Mouse (Mus musculus) mature B cell (primary cell): ENCODE results near the gene Prr36.

Source experiments
- in situ Hi-C: fragments of 300-500 bp; cut with MboI; formaldehyde crosslinking; loops from 2 replicates; pipeline ENCODE4 v1.14.3; 2019

Gene Prr36

GRCm38 (mm10) chr8:4201321-4201720, 15.9 kb downstream of the Prr36 start:
- in situ Hi-C loops, result no loop called here

GRCm38 (mm10) chr8:4193588-4193894, 23.7 kb downstream of the Prr36 start:
- in situ Hi-C loops, result no loop called here

GRCm38 (mm10) chr8:4192807-4193587, 24.3 kb downstream of the Prr36 start:
- in situ Hi-C loops, result no loop called here

GRCm38 (mm10) chr8:4192305-4192704, 25.0 kb downstream of the Prr36 start:
- in situ Hi-C loops, result no loop called here

- in situ Hi-C loops, result no loop called here
Observed at GRCm38 (mm10) chr8:4189031-4189722, 28.1 kb downstream of the Prr36 start.

GRCm38 (mm10) chr8:4188605-4189004, 28.7 kb downstream of the Prr36 start:
- in situ Hi-C loops, result no loop called here

- in situ Hi-C loops, result no loop called here
Observed at GRCm38 (mm10) chr8:4186151-4186550, 31.1 kb downstream of the Prr36 start.

- in situ Hi-C loops, result no loop called here
Observed at GRCm38 (mm10) chr8:4183409-4183808, 33.9 kb downstream of the Prr36 start.

GRCm38 (mm10) chr8:4174018-4174417, 43.2 kb downstream of the Prr36 start:
- in situ Hi-C loops, result no loop called here

GRCm38 (mm10) chr8:4172486-4172885, 44.8 kb downstream of the Prr36 start:
- in situ Hi-C loops, result no loop called here

- in situ Hi-C loops, result loop anchor here (10.0 kb wide), 1 partner anchor 507 kb away; no protein-coding TSS in a partner anchor
Observed at GRCm38 (mm10) chr8:4167918-4168317, 49.3 kb downstream of the Prr36 start.

GRCm38 (mm10) chr8:4166881-4167525, 50.3 kb downstream of the Prr36 start:
- in situ Hi-C loops, result loop anchor here (10.0 kb wide), 1 partner anchor 508 kb away; no protein-coding TSS in a partner anchor

GRCm38 (mm10) chr8:4165852-4166751, 51.2 kb downstream of the Prr36 start, which contains the start of gene Evi5l:
Evi5l (plus strand) TSS chr8:4166567.
- in situ Hi-C loops, result loop anchor here (10.0 kb wide), 1 partner anchor 509 kb away; no protein-coding TSS in a partner anchor

GRCm38 (mm10) chr8:4165176-4165851, 51.9 kb downstream of the Prr36 start:
- in situ Hi-C loops, result loop anchor here (10.0 kb wide), 1 partner anchor 509 kb away; no protein-coding TSS in a partner anchor

- in situ Hi-C loops, result loop anchor here (10.0 kb wide), 1 partner anchor 512 kb away; no protein-coding TSS in a partner anchor
Observed at GRCm38 (mm10) chr8:4162786-4163185, 54.5 kb downstream of the Prr36 start.
